ENCODE assay signal across 9 mouse cellular contexts in genomic region chr4:124477359-124477868, GRCm38 (mm10).
A peak's percentile ranks its signal among the peaks of the same experiment; 100 is the strongest.
DNase-seq lines count a peak whose midpoint lies in the region; ATAC-seq and TF ChIP-seq lines count a peak whose summit lies in the region.
"Had no signal": no experiment of that assay in that cellular context is flagged by ENCODE, and none has a peak within 500 bp of the region (broad histone marks: within the 10 kb centered on the region; RNA-seq: fewer than 3 reads in every experiment).

No protein-coding gene starts in this region.

- H3K4me3 ChIP-seq in E14TG2a.4 (replicated peaks; ENCODE audit: low read length) = 0 out of 2 replicates have a peak overlapping the region, but pooled peaks have one; percentile 37
- H3K4me3 ChIP-seq in hindbrain, embryonic 11.5 days (ENCODE audit: low read depth, low read length) = no peak overlapping the region

- 9% methylated on average over 14 of the region's 14 CpGs for WGBS in hindbrain, embryonic 11.5 days

- H3K27me3 ChIP-seq in E14TG2a.4 (ENCODE audit: insufficient read depth, low read length) = peaks cover 58% of the 10 kb centered on the region
- H3K27me3 ChIP-seq in hindbrain, embryonic 11.5 days (ENCODE audit: control insufficient read depth, insufficient read depth, low read length) = peaks cover 74% of the 10 kb centered on the region

- 0 out of 2 replicates have a peak overlapping the region, but pooled peaks have one; percentile 1 for H3K27ac ChIP-seq in hindbrain, embryonic 11.5 days (ENCODE audit: low read depth, low read length)

- H3K36me3 ChIP-seq in E14TG2a.4 (ENCODE audit: insufficient read depth, low read length) = no peaks in the 10 kb centered on the region
- H3K36me3 ChIP-seq in hindbrain, embryonic 11.5 days (ENCODE audit: control insufficient read depth, insufficient read depth, low read length) = no peaks in the 10 kb centered on the region

- H3K4me1 ChIP-seq in E14TG2a.4 (replicated peaks; ENCODE audit: low read depth, low read length) = peaks cover 44% of the 10 kb centered on the region
- H3K4me1 ChIP-seq in hindbrain, embryonic 11.5 days (replicated peaks; ENCODE audit: control insufficient read depth, insufficient read depth, low read length) = peaks cover 9% of the 10 kb centered on the region

- TF ChIP-seq CTCF in E14TG2a.4 (conservative IDR thresholded peaks at IDR 0.05; ENCODE audit: low read length) = no peak

- H3K4me2 ChIP-seq in hindbrain, embryonic 11.5 days (replicated peaks; ENCODE audit: low read depth, low read length) = peak overlapping the region; percentile 34

- no peak overlapping the region for H3K9ac ChIP-seq in hindbrain, embryonic 11.5 days (ENCODE audit: low read depth, low read length)

- no peaks in the 10 kb centered on the region for H3K9me3 ChIP-seq in E14TG2a.4 (ENCODE audit: low read length)
- H3K9me3 ChIP-seq in hindbrain, embryonic 11.5 days (ENCODE audit: control insufficient read depth, low read length) = no peaks in the 10 kb centered on the region

- peak; percentile 86 for ATAC-seq in hindbrain, embryonic 11.5 days (ENCODE audit: low FRiP score)
- ATAC-seq in cerebellum, adult (ENCODE audit: insufficient number of reproducible peaks, low FRiP score, low TSS enrichment) = no peak

- peak; percentile 37 to 44 for DNase-seq in cerebellum, postnatal 14 days
- DNase-seq in cerebellum, adult 11-12 months = no peak
- DNase-seq in hindbrain, embryonic 11.5 days (ENCODE audit: low spot score) = peak; percentile 64
- peak; percentile 39 for DNase-seq in mesoderm, embryonic 11.5 days (ENCODE audit: low read depth, low spot score)
- DNase-seq in thymus, postnatal 14 days = no peak
- DNase-seq in ovary, postnatal 14 days (ENCODE audit: low spot score) = no peak
- DNase-seq: thymus, postnatal 36 days had no signal

Comparison
In these comparisons a context has a peak if more than half of its experiments do, and no peak if none do; other contexts are left out.
1. DNase-seq: peak in cerebellum, postnatal 14 days (2 of 2), hindbrain, embryonic 11.5 days (single experiment) and mesoderm, embryonic 11.5 days (single experiment); none in cerebellum, adult 11-12 months (single experiment), thymus, postnatal 14 days (single experiment) and ovary, postnatal 14 days (single experiment).